9 mouse cellular contexts compared by ENCODE assay signal in the genomic region with DNA sequence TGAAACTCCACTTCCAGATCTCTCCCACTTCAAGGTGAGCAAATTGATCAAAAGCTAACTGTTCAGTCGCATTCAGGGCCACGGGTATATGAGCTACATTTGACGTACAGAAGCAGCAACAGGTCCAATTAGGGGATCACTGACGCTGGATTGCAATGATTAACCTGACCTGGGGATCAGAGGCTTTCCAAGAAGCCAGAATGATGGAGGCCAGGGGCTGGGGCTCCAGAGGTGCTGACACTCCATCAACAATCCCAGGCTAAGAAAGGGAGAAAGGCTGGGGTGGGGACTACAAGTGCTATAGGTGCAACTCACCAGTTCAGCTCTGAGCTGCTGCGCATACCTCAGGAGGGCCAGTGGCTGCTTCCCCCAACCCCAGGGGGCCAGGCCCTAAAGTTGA. TPM values are rescaled to one million over a fixed set of nuclear protein-coding genes. Genes with fewer than 3 reads are reported as not detected.
DNase-seq lines count a peak whose midpoint lies in the region; ATAC-seq and TF ChIP-seq lines count a peak whose summit lies in the region.
"Had no signal": no experiment of that assay in that cellular context is flagged by ENCODE, and none has a peak within 500 bp of the region (broad histone marks: within the 10 kb centered on the region; RNA-seq: fewer than 3 reads in every experiment).

No protein-coding gene starts in this region.

- H3K4me1 ChIP-seq in kidney, adult 2 months (ENCODE audit: control insufficient read depth, insufficient read depth, low read length), result no peaks in the 10 kb centered on the region; the same call in none of the 2 replicates
- peaks cover 27% of the 10 kb centered on the region for H3K4me1 ChIP-seq in embryonic facial prominence, embryonic 14.5 days (ENCODE audit: control insufficient read depth, insufficient read depth, low read length)
- peaks cover 65% of the 10 kb centered on the region for H3K4me1 ChIP-seq in intestine, embryonic 14.5 days (replicated peaks; ENCODE audit: control insufficient read depth, insufficient read depth, low read length)
- H3K4me1 ChIP-seq in midbrain, postnatal 0 days (ENCODE audit: insufficient read depth, low read length), result peaks cover 5% of the 10 kb centered on the region; the same call in 1 of the 2 replicates

- no peaks in the 10 kb centered on the region for H3K9me3 ChIP-seq in embryonic facial prominence, embryonic 14.5 days (ENCODE audit: control insufficient read depth, low read length)
- H3K9me3 ChIP-seq in intestine, embryonic 14.5 days (ENCODE audit: control insufficient read depth, low read length), result no peaks in the 10 kb centered on the region
- H3K9me3 ChIP-seq in midbrain, postnatal 0 days (ENCODE audit: low read length), result no peaks in the 10 kb centered on the region
- H3K9me3 ChIP-seq: G1E had no signal

- H3K4me2 ChIP-seq in embryonic facial prominence, embryonic 14.5 days (ENCODE audit: low read depth, low read length), result peak overlapping the region; percentile 89
- peak overlapping the region; percentile 81 for H3K4me2 ChIP-seq in intestine, embryonic 14.5 days (ENCODE audit: low read length)
- H3K4me2 ChIP-seq in midbrain, postnatal 0 days (ENCODE audit: low read depth, low read length, poor library complexity, severe bottlenecking), result peak overlapping the region; percentile 76

- TF ChIP-seq CTCF in kidney, adult 2 months (conservative IDR thresholded peaks at IDR 0.05; ENCODE audit: insufficient read depth, insufficient read length, low read depth, low read length), result no peak
- TF ChIP-seq CTCF in midbrain, postnatal 0 days (IDR thresholded peaks at IDR 0.05), result no peak

- 48% methylated on average over 5 of the region's 5 CpGs for WGBS in kidney, adult 2 months
- WGBS in embryonic facial prominence, embryonic 14.5 days, result 27% methylated on average over 5 of the region's 5 CpGs
- WGBS in intestine, embryonic 14.5 days, result 41% methylated on average over 5 of the region's 5 CpGs
- WGBS in midbrain, postnatal 0 days, result 55% methylated on average over 5 of the region's 5 CpGs

- no peaks in the 10 kb centered on the region for H3K27me3 ChIP-seq in kidney, adult 2 months (replicated peaks; ENCODE audit: control insufficient read depth, insufficient read depth, low read length)
- H3K27me3 ChIP-seq in embryonic facial prominence, embryonic 14.5 days (replicated peaks; ENCODE audit: control insufficient read depth, insufficient read depth, low read length), result 0 out of 2 replicates have a peak, but pooled peaks cover 15% of the 10 kb centered on the region
- H3K27me3 ChIP-seq in intestine, embryonic 14.5 days (replicated peaks; ENCODE audit: control insufficient read depth, insufficient read depth, low read length), result no peaks in the 10 kb centered on the region
- 0 out of 2 replicates have a peak, but pooled peaks cover 12% of the 10 kb centered on the region for H3K27me3 ChIP-seq in midbrain, postnatal 0 days (ENCODE audit: insufficient read depth, low read length)

- peak overlapping the region; percentile 80 for H3K9ac ChIP-seq in embryonic facial prominence, embryonic 14.5 days (ENCODE audit: low read depth, low read length)
- H3K9ac ChIP-seq in intestine, embryonic 14.5 days (ENCODE audit: low read length), result peak overlapping the region; percentile 77
- H3K9ac ChIP-seq in midbrain, postnatal 0 days (replicated peaks; ENCODE audit: low read length, poor library complexity, severe bottlenecking), result 0 out of 2 replicates have a peak overlapping the region, but pooled peaks have one; percentile 44

- no peak for ATAC-seq in embryonic facial prominence, embryonic 14.5 days (ENCODE audit: low read depth)
- ATAC-seq in intestine, embryonic 14.5 days (replicated peaks; ENCODE audit: low FRiP score, low TSS enrichment, low read depth), result no peak
- ATAC-seq in midbrain, postnatal 0 days (ENCODE audit: low FRiP score), result no peak
- no peak for ATAC-seq in erythroid progenitor cell, adult 5-6 weeks (replicated peaks; ENCODE audit: low FRiP score, poor library complexity, severe bottlenecking)

- H3K27ac ChIP-seq in kidney, adult 2 months (ENCODE audit: insufficient read depth, low read depth, low read length), result no peak overlapping the region
- no peak overlapping the region for H3K27ac ChIP-seq in embryonic facial prominence, embryonic 14.5 days (replicated peaks; ENCODE audit: low read depth, low read length)
- H3K27ac ChIP-seq in intestine, embryonic 14.5 days (ENCODE audit: low read depth), result no peak overlapping the region; the same call in 1 of the 2 replicates
- H3K27ac ChIP-seq in midbrain, postnatal 0 days (ENCODE audit: low read depth, low read length), result no peak overlapping the region

- no peaks in the 10 kb centered on the region for H3K36me3 ChIP-seq in kidney, adult 2 months (ENCODE audit: control insufficient read depth, insufficient read depth, low read length)
- no peaks in the 10 kb centered on the region for H3K36me3 ChIP-seq in embryonic facial prominence, embryonic 14.5 days (ENCODE audit: control insufficient read depth, insufficient read depth, low read length)
- H3K36me3 ChIP-seq in intestine, embryonic 14.5 days (ENCODE audit: control insufficient read depth, insufficient read depth, low read length), result 0 out of 2 replicates have a peak, but pooled peaks cover 3% of the 10 kb centered on the region
- no peaks in the 10 kb centered on the region for H3K36me3 ChIP-seq in midbrain, postnatal 0 days (ENCODE audit: insufficient read depth, low read length)

- H3K4me3 ChIP-seq in kidney, adult 2 months (ENCODE audit: insufficient read depth, low read depth, low read length), result peak overlapping the region; percentile 34
- peak overlapping the region; percentile 60 for H3K4me3 ChIP-seq in embryonic facial prominence, embryonic 14.5 days (ENCODE audit: low read depth, low read length)
- peak overlapping the region; percentile 57 for H3K4me3 ChIP-seq in intestine, embryonic 14.5 days (ENCODE audit: low read depth, low read length)
- peak overlapping the region; percentile 45; the same call in 1 of the 2 replicates for H3K4me3 ChIP-seq in midbrain, postnatal 0 days (ENCODE audit: low read depth, low read length)

- no peak for DNase-seq in kidney, adult 2 months
- DNase-seq in kidney, postnatal 25 days, result no peak
- no peak for DNase-seq in embryonic facial prominence, embryonic 14.5 days (ENCODE audit: low spot score)
- peak; percentile 66 for DNase-seq in intestine, embryonic 14.5 days (ENCODE audit: low spot score)
- DNase-seq in midbrain, postnatal 0 days (ENCODE audit: low spot score), result no peak
- DNase-seq in left cerebral cortex, adult 11 months (ENCODE audit: low spot score), result no peak
- no peak for DNase-seq in spleen, adult 12 weeks (ENCODE audit: low spot score)

- no peak for TF ChIP-seq POLR2A in kidney, adult 2 months (IDR thresholded peaks at IDR 0.05; ENCODE audit: low read depth, low read length)

RNA-seq across cellular contexts. Expression of a gene that starts 0.7 kb away (rescaled TPM):
- 5.9 and 7.1 TPM in 2 replicates for polyA plus RNA-seq in kidney, adult 2 months (2012; rRNA removed)
- polyA plus RNA-seq in embryonic facial prominence, embryonic 14.5 days (2014; fragmentation: Nextera tagmentation; extraction: Ambion mirVana), result 26.1 and 28.1 TPM in 2 replicates
- 32.6 and 34.9 TPM in 2 replicates for polyA plus RNA-seq in intestine, embryonic 14.5 days (2014; fragmentation: Nextera tagmentation; extraction: Ambion mirVana)
- total RNA-seq in midbrain, postnatal 0 days (2014; rRNA removed), result 20.8 and 23.6 TPM in 2 replicates
- 3.6 and 4.8 TPM in 2 replicates for polyA plus RNA-seq in midbrain, postnatal 0 days (2015; fragmentation: Nextera tagmentation; extraction: Ambion mirVana)
- total RNA-seq in erythroid progenitor cell, adult 5-6 weeks (2015; ENCODE audit: low replicate concordance), result not detected in 2 replicates
- not detected in 2 replicates for total RNA-seq in erythroid progenitor cell, adult 5-6 weeks (2017; ENCODE audit: low replicate concordance)
